Mouse (Mus musculus): ENCODE results near the gene Tmem63a. TPM values are rescaled to one million over a fixed set of nuclear protein-coding genes. Genes with fewer than 3 reads are reported as not detected.
"Not testable (repeated sequence)": the region's sequence is repeated elsewhere in the genome, so short reads cannot be mapped to it uniquely, and the experiment has no call there.

The Tmem63a gene
- 10 to 100 TPM; 13.5 to 13.7 TPM for polyA plus RNA-seq (2017; shearing (Covaris generic))

GRCm38 (mm10) chr1:180942166-180943031 is at the start of gene Tmem63a:
TSS of gene Tmem63a (plus strand) at chr1:180942344.
- peak; percentile 74 for ATAC-seq

GRCm38 (mm10) chr1:180892808-180893207 is 49.3 kb upstream of the Tmem63a start, which contains the start of gene Lefty2:
TSS of gene Lefty2 (plus strand) at chr1:180893108.
- no peak for ATAC-seq

DNA sequence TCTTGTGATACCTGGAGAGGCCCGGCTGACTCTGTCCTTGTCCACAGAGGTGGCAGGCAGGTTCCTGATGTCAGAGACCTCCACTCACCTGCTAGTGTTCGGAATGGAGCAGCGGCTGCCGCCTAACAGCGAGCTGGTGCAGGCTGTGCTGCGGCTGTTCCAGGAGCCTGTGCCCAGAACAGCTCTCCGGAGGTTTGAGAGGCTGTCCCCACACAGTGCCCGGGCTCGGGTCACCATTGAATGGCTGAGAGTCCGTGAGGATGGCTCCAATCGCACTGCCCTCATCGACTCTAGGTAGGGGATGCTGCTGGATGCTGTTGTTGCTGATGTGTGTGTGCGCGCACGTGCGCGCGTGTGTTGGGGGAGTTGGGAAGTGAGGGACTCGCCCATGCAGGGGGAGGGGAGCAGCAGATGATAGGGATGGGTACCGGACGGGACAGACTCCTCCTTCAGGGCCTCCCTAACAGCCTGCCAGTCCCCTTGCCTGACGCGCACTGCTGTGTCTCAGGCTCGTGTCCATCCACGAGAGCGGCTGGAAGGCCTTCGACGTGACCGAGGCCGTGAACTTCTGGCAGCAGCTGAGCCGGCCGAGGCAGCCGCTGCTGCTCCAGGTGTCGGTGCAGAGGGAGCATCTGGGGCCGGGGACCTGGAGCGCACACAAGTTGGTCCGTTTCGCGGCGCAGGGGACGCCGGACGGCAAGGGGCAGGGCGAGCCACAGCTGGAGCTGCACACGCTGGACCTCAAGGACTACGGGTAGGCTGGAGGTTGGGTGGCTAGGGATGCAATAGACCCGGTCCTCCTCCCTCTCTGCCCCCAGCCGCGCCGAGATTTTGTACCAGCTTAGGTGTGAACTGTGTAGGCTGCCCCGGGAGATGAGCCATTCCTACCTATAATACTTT is 47.8 kb upstream of the Tmem63a start:
- ATAC-seq, result not testable (repeated sequence)

- no peak for ATAC-seq
These were observed 41.0 kb upstream of the Tmem63a start for GRCm38 (mm10) chr1:180901107-180901506.

GRCm38 (mm10) chr1:180902915-180903314 is 39.2 kb upstream of the Tmem63a start:
- no peak for ATAC-seq

- no peak for ATAC-seq
These were observed 38.5 kb upstream of the Tmem63a start for GRCm38 (mm10) chr1:180903666-180904038.

GRCm38 (mm10) chr1:180904039-180904814 is 37.9 kb upstream of the Tmem63a start, which contains the start of gene Pycr2:
TSS of gene Pycr2 (plus strand) at chr1:180904293.
- peak; percentile 96 for ATAC-seq

DNA sequence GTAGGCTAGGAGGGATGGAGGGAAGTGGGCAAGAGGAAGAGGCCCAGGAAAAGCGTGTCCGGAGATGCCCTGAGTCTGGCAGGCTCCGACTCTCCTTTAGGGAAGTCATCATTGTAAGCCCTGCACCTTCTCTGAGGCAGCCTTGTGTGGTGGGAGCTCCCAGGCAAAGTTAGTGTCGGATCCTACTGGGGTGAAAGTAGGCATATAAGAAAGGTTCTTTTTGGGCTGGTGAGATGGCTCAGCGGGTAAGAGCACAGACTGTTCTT is 37.4 kb upstream of the Tmem63a start:
- ATAC-seq, result no peak

DNA sequence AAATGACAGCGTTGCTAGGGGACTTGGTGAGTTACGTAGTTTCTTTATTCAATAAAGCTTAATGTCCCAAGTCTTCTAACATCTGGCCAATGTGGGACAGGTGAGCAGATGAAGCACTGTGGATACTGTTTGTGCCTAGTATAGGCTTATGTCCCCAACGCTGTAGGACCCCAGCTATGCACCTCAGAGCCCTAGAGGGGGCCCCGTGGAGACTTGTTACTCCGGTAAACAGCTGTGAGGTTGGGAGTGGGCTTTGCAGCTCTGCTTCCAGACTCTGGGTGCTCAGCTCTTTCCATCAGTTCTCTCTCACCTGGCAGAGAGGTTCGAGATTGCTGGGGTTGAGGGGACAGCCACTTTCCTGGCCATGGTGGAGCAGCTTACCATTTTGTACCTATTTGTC is 36.8 kb upstream of the Tmem63a start:
- no peak for ATAC-seq

DNA sequence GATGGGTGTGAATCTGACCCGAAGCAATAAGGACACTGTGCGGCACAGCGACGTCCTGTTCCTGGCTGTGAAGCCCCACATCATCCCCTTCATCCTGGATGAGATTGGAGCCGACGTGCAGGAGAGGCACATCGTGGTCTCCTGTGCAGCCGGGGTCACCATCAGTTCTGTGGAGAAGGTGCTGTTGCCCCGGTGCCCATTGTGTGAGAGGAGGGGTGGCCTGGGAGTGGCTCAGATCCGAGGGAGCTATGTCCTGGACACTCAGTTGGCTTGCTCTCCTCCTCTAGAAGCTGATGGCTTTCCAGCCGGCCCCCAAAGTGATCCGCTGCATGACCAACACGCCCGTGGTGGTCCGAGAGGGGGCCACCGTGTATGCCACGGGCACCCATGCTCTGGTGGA is 36.3 kb upstream of the Tmem63a start:
- ATAC-seq, result no peak

GRCm38 (mm10) chr1:180906461-180907147 is 35.5 kb upstream of the Tmem63a start:
- ATAC-seq, result no peak

DNA sequence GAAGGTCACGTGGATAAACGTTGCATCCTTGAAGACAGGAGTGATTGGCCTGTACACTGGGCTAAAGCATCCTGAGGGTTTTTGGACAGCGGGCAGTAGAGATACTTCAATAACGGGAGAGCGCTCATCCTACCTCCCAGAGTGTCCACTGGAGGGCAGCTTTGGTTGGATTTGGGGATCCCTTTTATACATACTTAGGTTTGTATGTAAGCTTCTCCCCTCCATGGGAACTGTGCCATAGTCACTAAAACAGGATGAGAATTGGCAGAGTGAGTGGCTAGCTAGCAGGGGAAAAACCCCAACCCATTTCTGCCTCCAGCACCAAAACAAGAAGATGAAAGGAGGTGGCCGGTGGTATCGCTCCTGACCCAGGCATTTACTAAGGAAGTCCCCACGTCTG is 31.0 kb upstream of the Tmem63a start:
- no peak for ATAC-seq

- peak; percentile 68 for ATAC-seq
These were observed 30.4 kb upstream of the Tmem63a start for GRCm38 (mm10) chr1:180911653-180912287.

- ATAC-seq, result no peak
These were observed 29.4 kb upstream of the Tmem63a start for GRCm38 (mm10) chr1:180912792-180913191.

DNA sequence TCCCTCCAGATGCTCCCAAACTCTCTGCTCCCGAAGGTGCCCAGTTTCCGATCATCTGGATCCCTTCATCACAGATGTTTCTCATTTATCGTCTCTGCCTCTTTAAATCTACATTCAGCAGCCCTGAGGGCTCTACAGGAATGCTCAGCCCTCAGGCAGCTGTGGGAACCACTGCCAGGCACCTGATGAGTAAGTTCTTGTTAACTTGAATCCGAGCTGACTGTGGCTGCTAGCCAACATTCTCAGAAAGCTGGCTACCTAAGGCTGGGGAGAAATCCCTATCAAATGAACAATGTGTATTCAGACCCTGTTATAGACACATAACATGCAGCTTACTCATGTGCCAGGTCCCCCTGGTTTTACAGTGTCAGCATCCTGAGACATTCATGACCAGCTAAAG is 28.3 kb upstream of the Tmem63a start:
- no peak for ATAC-seq

DNA sequence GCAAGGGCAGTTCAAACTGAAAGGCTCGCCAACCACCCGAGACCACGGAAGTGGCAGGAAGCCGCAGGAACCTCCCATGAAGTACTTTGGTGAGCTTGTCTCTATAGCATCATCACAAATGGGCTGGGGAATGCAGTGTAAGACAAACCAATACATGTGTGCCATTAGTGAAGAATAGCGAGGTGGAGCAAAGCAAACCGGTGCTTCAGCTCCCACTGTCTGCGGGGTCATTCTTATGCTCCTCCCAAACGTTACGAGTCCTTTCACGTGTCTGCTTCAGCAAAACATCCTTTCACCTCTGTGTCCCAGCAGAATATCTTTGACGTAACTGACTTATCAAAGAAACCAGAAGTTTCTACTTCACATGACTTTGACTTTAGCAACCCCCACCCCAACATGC is 25.7 kb upstream of the Tmem63a start:
- ATAC-seq, result peak; percentile 46

GRCm38 (mm10) chr1:180917053-180917452 is 25.1 kb upstream of the Tmem63a start:
- ATAC-seq, result no peak

DNA sequence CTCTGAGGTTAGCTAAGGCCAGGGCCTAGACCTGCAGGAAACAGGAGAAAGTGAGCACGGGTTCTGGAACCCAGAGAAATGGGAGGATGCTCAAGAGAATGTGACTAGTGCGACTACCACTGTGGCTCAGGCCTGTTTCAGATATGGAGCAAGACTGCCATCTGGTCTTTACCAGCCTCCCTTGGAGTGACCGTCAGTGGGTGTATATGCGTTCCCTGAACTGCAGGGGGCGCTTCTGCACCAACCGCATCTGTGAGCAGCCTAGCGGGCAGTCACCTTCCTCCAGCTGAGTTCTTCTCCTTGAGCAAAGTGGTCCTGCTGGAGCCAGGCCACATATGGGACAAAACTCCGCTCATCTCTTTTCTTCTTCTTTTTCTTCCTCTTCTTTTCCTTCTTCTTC is 22.5 kb upstream of the Tmem63a start:
- no peak for ATAC-seq

DNA sequence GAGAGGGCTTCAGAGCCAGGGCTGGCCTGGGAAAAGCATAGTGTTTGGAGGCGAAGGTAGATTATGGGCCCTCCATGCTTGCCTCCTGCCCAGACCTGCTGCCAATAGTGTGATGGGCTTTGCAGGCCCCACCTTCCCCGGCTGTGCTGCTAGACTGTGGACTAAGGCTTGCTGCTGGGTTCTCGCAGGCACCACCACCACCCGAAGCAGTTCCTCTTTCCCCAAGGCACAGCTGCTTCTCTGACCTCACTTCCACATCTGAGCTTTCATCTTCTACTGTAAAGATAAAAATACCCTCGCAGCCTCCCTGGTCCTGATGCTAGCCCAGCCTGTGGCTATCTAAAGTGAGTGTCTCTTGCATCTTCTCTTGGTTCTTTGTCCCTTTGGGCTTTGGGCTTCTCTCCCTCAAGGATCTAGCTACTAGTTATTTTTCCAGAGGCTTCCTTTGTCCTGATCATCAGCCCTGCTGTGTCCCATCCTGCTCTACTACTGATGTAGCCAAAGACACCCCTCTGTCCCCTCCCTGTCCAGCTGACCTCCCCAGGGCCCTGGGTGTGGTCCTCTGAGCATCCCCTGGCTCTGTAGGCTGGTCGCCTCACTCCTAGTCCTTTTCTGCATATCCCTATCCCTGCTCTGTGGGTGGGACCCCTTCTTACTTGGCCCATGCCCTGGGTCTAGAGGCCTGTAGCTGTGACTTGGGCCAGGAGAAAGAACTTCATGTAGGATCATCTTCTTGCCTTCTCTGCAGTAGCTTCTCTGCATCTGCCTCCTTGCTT is 19.7 kb upstream of the Tmem63a start:
- peak; percentile 34 for ATAC-seq

GRCm38 (mm10) chr1:180924737-180925136 is 17.4 kb upstream of the Tmem63a start:
- no peak for ATAC-seq

DNA sequence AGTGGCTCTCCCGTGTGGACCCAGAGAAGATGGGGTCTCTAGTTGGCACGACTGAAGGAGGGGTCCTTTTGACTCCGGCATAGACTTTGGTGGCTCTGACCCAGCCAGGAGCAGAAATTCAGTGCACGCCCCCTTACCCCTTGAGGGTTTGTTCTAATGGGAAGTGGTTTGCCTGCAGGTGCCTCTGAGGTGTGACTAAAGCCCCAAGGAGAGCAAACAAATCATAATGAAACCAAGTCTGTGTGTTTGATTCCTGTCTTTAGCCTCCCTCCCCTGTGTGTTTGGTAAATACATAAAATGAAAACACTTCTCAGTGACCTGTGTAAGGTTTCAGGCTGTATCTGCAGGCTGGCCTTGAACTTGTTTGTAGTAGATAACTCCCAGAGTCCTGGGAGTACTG is 15.9 kb upstream of the Tmem63a start:
- ATAC-seq, result peak; percentile 80
